Mouse (Mus musculus) spleen, adult 2 months (tissue): ENCODE measurements around the gene Nrg4.

ENCODE experiments used
- CTCF ChIP-seq: fragments of 200-500 bp; IDR thresholded peaks from 2 replicates; pipeline ENCODE4 v1.5.1; 2011; ENCODE audit warnings: mild to moderate bottlenecking, inconsistent platforms; ENCODE audit not compliant: insufficient read depth, insufficient read length, insufficient replicate concordance; ENCODE audit errors: extremely low read depth
- POLR2A ChIP-seq: fragments of 200-500 bp; IDR thresholded peaks from 2 replicates; pipeline ENCODE4 v1.6.1; 2011; ENCODE audit warnings: low read depth, low read length, inconsistent platforms

GRCm38 (mm10) chr9:55226251-55226650, 100.4 kb downstream of the Nrg4 start:
- TF ChIP-seq CTCF (no peak), POLR2A (no peak)
